Mouse (Mus musculus): ENCODE results near the gene Nfkb1. TPM values are rescaled to one million over a fixed set of nuclear protein-coding genes. Genes with fewer than 3 reads are reported as not detected.

Gene Nfkb1
- polyA plus RNA-seq, 1 experiment from 2014 or later = 23.5 TPM

DNA sequence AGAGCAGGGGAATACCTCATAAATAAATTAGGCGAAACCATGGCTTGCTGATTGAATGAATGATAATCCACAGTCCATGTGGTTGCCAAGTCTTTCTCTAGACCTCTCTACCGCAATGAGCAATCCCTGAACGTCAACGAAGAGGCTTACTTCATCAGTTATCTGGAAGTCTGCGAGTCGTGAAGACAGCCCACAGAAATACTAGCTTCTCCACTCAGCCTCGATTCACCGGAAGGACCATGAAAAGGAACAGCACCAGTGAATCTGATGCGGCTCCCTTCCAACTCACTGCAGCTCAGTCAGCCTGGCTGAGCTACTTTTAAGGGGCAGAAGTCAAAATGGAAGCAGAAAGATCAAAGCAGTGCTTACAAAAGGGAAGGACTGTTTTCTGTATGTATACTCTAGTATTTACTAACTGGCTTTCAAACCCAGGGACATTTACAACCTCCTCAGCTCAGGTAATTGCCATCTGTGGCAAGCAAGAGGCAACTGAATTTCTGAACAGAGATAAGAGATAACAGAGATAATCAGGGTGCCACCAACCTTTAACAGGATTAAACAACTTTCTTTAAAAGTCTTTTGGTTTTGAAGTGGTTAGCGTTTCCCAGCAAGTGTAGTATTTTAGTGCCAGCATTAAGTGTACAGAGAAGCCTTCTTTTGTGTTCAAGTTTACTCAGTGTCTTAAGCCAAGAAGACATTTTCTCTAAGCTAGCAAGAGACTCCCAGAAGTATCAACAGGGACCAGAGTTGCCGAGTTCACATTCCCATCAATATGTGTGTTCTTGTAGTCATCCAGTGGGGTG lies 2.2 kb downstream of the Nfkb1 start:
- Histone ChIP-seq H3K9ac (ENCODE audit: low read length) (peak overlapping the region; percentile 100), H3K36me3 (ENCODE audit: control insufficient read depth, insufficient read depth, low read length) (no peaks in the 10 kb centered on the region), H3K4me1 (ENCODE audit: control insufficient read depth in 2 of 2, insufficient read depth in 2 of 2, low read length in 2 of 2) (peaks cover 11 to 62% of the 10 kb centered on the region in 2 experiments), H3K27me3 (ENCODE audit: control insufficient read depth, insufficient read depth, low read length) (no peaks in the 10 kb centered on the region), H3K4me2 (ENCODE audit: low read length) (peak overlapping the region; percentile 86), H3K27ac (replicated peaks in 1 of 2; ENCODE audit: control insufficient read depth in 1 of 2, insufficient read depth in 1 of 2, low read depth in 2 of 2, low read length in 2 of 2) (peak overlapping the region; percentile 68 to 98), H3K9me3 (ENCODE audit: control insufficient read depth, low read length) (no peaks in the 10 kb centered on the region), H3K4me3 (ENCODE audit: control insufficient read depth in 1 of 2, insufficient read depth in 1 of 2, low read depth in 1 of 2, low read length in 2 of 2) (peak overlapping the region; percentile 25 to 85; a peak in 3 of 4 replicates)
- WGBS = 22% methylated on average over 11 of the region's 11 CpGs
- ATAC-seq (ENCODE audit: insufficient number of reproducible peaks, insufficient read depth, low FRiP score, low read depth) = no peak

- 45% methylated on average over 9 of the region's 9 CpGs for WGBS
- H3K36me3 ChIP-seq (ENCODE audit: control insufficient read depth, insufficient read depth, low read length) = no peaks in the 10 kb centered on the region
- no peak for ATAC-seq (ENCODE audit: insufficient number of reproducible peaks, insufficient read depth, low FRiP score, low read depth)
- H3K9ac ChIP-seq (ENCODE audit: low read length) = peak overlapping the region; percentile 100
- H3K9me3 ChIP-seq (ENCODE audit: control insufficient read depth, low read length) = no peaks in the 10 kb centered on the region
- peak overlapping the region; percentile 63 to 98 for H3K27ac ChIP-seq (replicated peaks in 1 of 2; ENCODE audit: control insufficient read depth in 1 of 2, insufficient read depth in 1 of 2, low read depth in 2 of 2, low read length in 2 of 2)
- H3K27me3 ChIP-seq (ENCODE audit: control insufficient read depth, insufficient read depth, low read length) = no peaks in the 10 kb centered on the region
- no peak overlapping the region for H3K4me3 ChIP-seq (ENCODE audit: control insufficient read depth in 1 of 2, insufficient read depth in 1 of 2, low read depth in 1 of 2, low read length in 2 of 2)
- H3K4me1 ChIP-seq (ENCODE audit: control insufficient read depth in 2 of 2, insufficient read depth in 2 of 2, low read length in 2 of 2) = peaks cover 12 to 65% of the 10 kb centered on the region in 2 experiments
- peak overlapping the region; percentile 86 for H3K4me2 ChIP-seq (ENCODE audit: low read length)
These were observed 3.4 kb downstream of the Nfkb1 start for GRCm38 (mm10) chr3:135687965-135688364.

DNA sequence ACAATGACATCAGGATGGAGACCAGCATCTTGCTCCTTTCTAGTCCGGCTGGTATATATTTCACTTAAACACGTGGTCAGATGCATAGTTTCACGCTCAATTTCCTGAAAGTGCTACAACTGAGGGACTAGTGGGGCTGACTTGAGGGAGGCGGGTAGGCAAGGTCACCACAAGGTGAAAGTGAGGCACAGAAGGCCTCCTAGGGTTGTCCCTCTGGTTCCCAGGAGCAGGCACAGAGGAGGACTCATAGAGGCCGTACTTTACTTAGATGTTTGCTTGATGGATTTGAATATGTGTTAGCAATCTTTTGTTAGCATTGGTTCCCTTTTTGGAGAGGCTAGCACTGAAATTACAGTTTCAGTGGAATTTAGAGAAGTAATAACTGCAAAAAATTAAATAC lies 4.9 kb downstream of the Nfkb1 start:
- H3K36me3 ChIP-seq (ENCODE audit: control insufficient read depth, insufficient read depth, low read length) = no peaks in the 10 kb centered on the region
- ATAC-seq (ENCODE audit: insufficient number of reproducible peaks, insufficient read depth, low FRiP score, low read depth) = no peak
- H3K9me3 ChIP-seq (ENCODE audit: control insufficient read depth, low read length) = no peaks in the 10 kb centered on the region
- H3K27me3 ChIP-seq (ENCODE audit: control insufficient read depth, insufficient read depth, low read length) = no peaks in the 10 kb centered on the region
- peak overlapping the region; percentile 64 to 78 for H3K27ac ChIP-seq (replicated peaks in 1 of 2; ENCODE audit: control insufficient read depth in 1 of 2, insufficient read depth in 1 of 2, low read depth in 2 of 2, low read length in 2 of 2)
- H3K9ac ChIP-seq (ENCODE audit: low read length) = peak overlapping the region; percentile 52
- WGBS = 38% methylated on average over 5 of the region's 5 CpGs
- peak overlapping the region; percentile 13; the same call in 1 of the 2 replicates for H3K4me2 ChIP-seq (ENCODE audit: low read length)
- no peak overlapping the region for H3K4me3 ChIP-seq (ENCODE audit: control insufficient read depth in 1 of 2, insufficient read depth in 1 of 2, low read depth in 1 of 2, low read length in 2 of 2)
- peaks cover 19 to 69% of the 10 kb centered on the region in 2 experiments for H3K4me1 ChIP-seq (ENCODE audit: control insufficient read depth in 2 of 2, insufficient read depth in 2 of 2, low read length in 2 of 2)

DNA sequence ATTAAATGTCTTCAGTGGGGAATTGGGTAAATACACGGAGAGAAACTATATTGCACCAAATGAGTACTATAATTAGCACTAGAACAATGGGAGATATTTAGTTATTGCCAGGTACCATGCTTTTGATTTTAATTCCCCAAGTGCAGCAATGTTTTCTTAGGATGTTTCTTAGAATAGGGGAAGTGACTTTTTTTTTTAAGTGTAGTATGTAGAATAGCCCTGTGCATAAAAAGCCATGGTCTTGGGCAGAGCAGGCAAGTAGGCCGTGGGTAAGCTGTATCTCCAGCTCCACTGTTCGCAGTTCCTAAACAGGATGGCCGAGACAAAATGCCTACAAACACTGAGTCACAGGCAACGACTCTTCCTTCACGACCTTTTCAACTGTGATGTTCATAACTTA lies 8.1 kb downstream of the Nfkb1 start:
- ATAC-seq (ENCODE audit: insufficient number of reproducible peaks, insufficient read depth, low FRiP score, low read depth) = no peak
- Histone ChIP-seq H3K4me3 (ENCODE audit: control insufficient read depth in 1 of 2, insufficient read depth in 1 of 2, low read depth in 1 of 2, low read length in 2 of 2) (no peak overlapping the region), H3K27me3 (ENCODE audit: control insufficient read depth, insufficient read depth, low read length) (no peaks in the 10 kb centered on the region), H3K27ac (replicated peaks in 1 of 2; ENCODE audit: control insufficient read depth in 1 of 2, insufficient read depth in 1 of 2, low read depth in 2 of 2, low read length in 2 of 2) (no peak overlapping the region), H3K36me3 (ENCODE audit: control insufficient read depth, insufficient read depth, low read length) (no peaks in the 10 kb centered on the region), H3K9ac (ENCODE audit: low read length) (no peak overlapping the region), H3K4me2 (ENCODE audit: low read length) (no peak overlapping the region), H3K9me3 (ENCODE audit: control insufficient read depth, low read length) (no peaks in the 10 kb centered on the region), H3K4me1 (ENCODE audit: control insufficient read depth in 2 of 2, insufficient read depth in 2 of 2, low read length in 2 of 2) (peaks cover 20 to 78% of the 10 kb centered on the region in 2 experiments)
- WGBS = 58% methylated on average over 6 of the region's 6 CpGs

GRCm38 (mm10) chr3:135682240-135682639 lies 9.1 kb downstream of the Nfkb1 start:
- H3K9me3 ChIP-seq (ENCODE audit: control insufficient read depth, low read length) = no peaks in the 10 kb centered on the region
- H3K27me3 ChIP-seq (ENCODE audit: control insufficient read depth, insufficient read depth, low read length) = no peaks in the 10 kb centered on the region
- peaks cover 17 to 76% of the 10 kb centered on the region in 2 experiments for H3K4me1 ChIP-seq (ENCODE audit: control insufficient read depth in 2 of 2, insufficient read depth in 2 of 2, low read length in 2 of 2)
- no peak overlapping the region; a peak in 1 of 4 replicates for H3K27ac ChIP-seq (replicated peaks in 1 of 2; ENCODE audit: control insufficient read depth in 1 of 2, insufficient read depth in 1 of 2, low read depth in 2 of 2, low read length in 2 of 2)
- ATAC-seq (ENCODE audit: insufficient number of reproducible peaks, insufficient read depth, low FRiP score, low read depth) = no peak
- no peaks in the 10 kb centered on the region for H3K36me3 ChIP-seq (ENCODE audit: control insufficient read depth, insufficient read depth, low read length)
- WGBS = 47% methylated on average over 3 of the region's 3 CpGs
- H3K4me2 ChIP-seq (ENCODE audit: low read length) = no peak overlapping the region
- H3K9ac ChIP-seq (ENCODE audit: low read length) = no peak overlapping the region
- no peak overlapping the region for H3K4me3 ChIP-seq (ENCODE audit: control insufficient read depth in 1 of 2, insufficient read depth in 1 of 2, low read depth in 1 of 2, low read length in 2 of 2)

DNA sequence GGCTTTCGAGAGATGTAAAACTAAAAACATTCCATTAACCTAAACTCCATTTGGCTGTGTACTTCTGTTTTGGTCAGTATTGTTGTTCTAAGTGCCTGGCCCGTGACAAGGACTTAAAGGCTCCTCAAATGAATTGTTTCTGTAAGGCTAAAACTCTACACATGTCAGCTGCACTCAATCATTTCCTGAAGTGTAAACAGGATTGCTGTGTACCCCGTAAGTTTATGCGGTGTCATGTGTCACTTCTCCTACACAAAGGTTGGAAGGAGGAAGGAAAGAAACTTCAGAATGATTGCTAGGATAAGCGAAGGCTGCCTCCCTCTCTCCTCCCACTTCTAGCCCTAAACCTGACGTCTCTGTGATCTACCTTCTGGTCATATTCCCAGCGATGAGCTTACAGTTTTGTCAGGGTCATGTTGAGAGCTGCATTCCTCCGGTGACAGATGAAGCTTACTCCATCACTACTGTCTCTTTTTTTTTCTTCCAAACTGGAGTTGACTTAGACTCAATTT lies 10.0 kb downstream of the Nfkb1 start:
- H3K27ac ChIP-seq (replicated peaks in 1 of 2; ENCODE audit: control insufficient read depth in 1 of 2, insufficient read depth in 1 of 2, low read depth in 2 of 2, low read length in 2 of 2) = no peak overlapping the region
- H3K4me1 ChIP-seq (ENCODE audit: control insufficient read depth in 2 of 2, insufficient read depth in 2 of 2, low read length in 2 of 2) = peaks cover 15 to 76% of the 10 kb centered on the region in 2 experiments
- no peaks in the 10 kb centered on the region for H3K36me3 ChIP-seq (ENCODE audit: control insufficient read depth, insufficient read depth, low read length)
- H3K4me3 ChIP-seq (ENCODE audit: control insufficient read depth in 1 of 2, insufficient read depth in 1 of 2, low read depth in 1 of 2, low read length in 2 of 2) = no peak overlapping the region
- no peaks in the 10 kb centered on the region for H3K27me3 ChIP-seq (ENCODE audit: control insufficient read depth, insufficient read depth, low read length)
- ATAC-seq (ENCODE audit: insufficient number of reproducible peaks, insufficient read depth, low FRiP score, low read depth) = no peak
- 27% methylated on average over 8 of the region's 8 CpGs for WGBS
- H3K4me2 ChIP-seq (ENCODE audit: low read length) = no peak overlapping the region
- H3K9ac ChIP-seq (ENCODE audit: low read length) = no peak overlapping the region
- H3K9me3 ChIP-seq (ENCODE audit: control insufficient read depth, low read length) = no peaks in the 10 kb centered on the region

- Histone ChIP-seq H3K9me3 (ENCODE audit: control insufficient read depth, low read length) (no peaks in the 10 kb centered on the region), H3K36me3 (ENCODE audit: control insufficient read depth, insufficient read depth, low read length) (no peaks in the 10 kb centered on the region), H3K9ac (ENCODE audit: low read length) (no peak overlapping the region), H3K27ac (replicated peaks in 1 of 2; ENCODE audit: control insufficient read depth in 1 of 2, insufficient read depth in 1 of 2, low read depth in 2 of 2, low read length in 2 of 2) (no peak overlapping the region), H3K4me1 (ENCODE audit: control insufficient read depth in 2 of 2, insufficient read depth in 2 of 2, low read length in 2 of 2) (peaks cover 16 to 70% of the 10 kb centered on the region in 2 experiments), H3K27me3 (ENCODE audit: control insufficient read depth, insufficient read depth, low read length) (no peaks in the 10 kb centered on the region), H3K4me3 (ENCODE audit: control insufficient read depth in 1 of 2, insufficient read depth in 1 of 2, low read depth in 1 of 2, low read length in 2 of 2) (no peak overlapping the region), H3K4me2 (ENCODE audit: low read length) (no peak overlapping the region)
- ATAC-seq (ENCODE audit: insufficient number of reproducible peaks, insufficient read depth, low FRiP score, low read depth) = no peak
- WGBS = 65% methylated on average over 6 of the region's 6 CpGs
These were observed 11.0 kb downstream of the Nfkb1 start for GRCm38 (mm10) chr3:135680213-135680843.
